Comparison of ENCODE assay signal across 23 mouse cellular contexts in the genomic region with DNA sequence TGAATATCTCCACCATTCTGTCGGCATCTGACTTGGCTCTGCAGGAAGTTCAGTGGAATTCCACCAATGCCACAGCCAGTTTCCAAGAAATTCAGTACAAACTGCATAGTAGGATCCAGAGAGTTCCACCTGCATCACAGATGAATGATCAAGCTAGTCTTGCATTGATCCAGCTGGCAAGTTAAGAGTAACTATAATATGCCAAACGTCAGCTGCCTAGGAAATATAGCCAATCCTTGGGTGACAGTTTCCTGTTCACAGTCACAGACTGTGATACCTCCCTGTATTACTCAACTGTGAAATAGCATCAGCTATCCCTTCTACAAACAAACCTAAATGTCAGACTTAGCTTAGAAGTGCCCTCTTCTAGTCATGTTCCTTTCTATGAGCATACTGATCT.
DNase-seq lines count a peak whose midpoint lies in the region; ATAC-seq lines count a peak whose summit lies in the region.
"Had no signal": no experiment of that assay in that cellular context is flagged by ENCODE, and none has a peak within 500 bp of the region (broad histone marks: within the 10 kb centered on the region; RNA-seq: fewer than 3 reads in every experiment).

No protein-coding gene starts in this region.

- peak; percentile 72; the same call in 1 of the 2 replicates for ATAC-seq in forebrain, embryonic 13.5 days
- no peak for ATAC-seq in forebrain, embryonic 12.5 days (ENCODE audit: low FRiP score)
- peak; percentile 72 for ATAC-seq in forebrain, embryonic 15.5 days (replicated peaks)
- ATAC-seq in forebrain, embryonic 16.5 days = peak; percentile 84
- ATAC-seq in granulocyte monocyte progenitor cell, adult 5-6 weeks (replicated peaks; ENCODE audit: poor library complexity, severe bottlenecking) = no peak
- ATAC-seq in CD4-positive, CD25-positive, alpha-beta regulatory T cell, adult 4 months = no peak

- no peaks in the 10 kb centered on the region for H3K27me3 ChIP-seq in forebrain, embryonic 13.5 days
- no peaks in the 10 kb centered on the region for H3K27me3 ChIP-seq in forebrain, embryonic 12.5 days
- no peaks in the 10 kb centered on the region for H3K27me3 ChIP-seq in forebrain, embryonic 15.5 days
- H3K27me3 ChIP-seq in forebrain, embryonic 10.5 days (ENCODE audit: poor library complexity, severe bottlenecking) = no peaks in the 10 kb centered on the region
- H3K27me3 ChIP-seq in forebrain, embryonic 16.5 days (replicated peaks; ENCODE audit: control insufficient read depth, insufficient read depth, low read length) = no peaks in the 10 kb centered on the region
- H3K27me3 ChIP-seq: embryonic facial prominence, embryonic 13.5 days; embryonic facial prominence, embryonic 15.5 days had no signal

- H3K9ac ChIP-seq in forebrain, embryonic 13.5 days = no peak overlapping the region
- H3K9ac ChIP-seq in forebrain, embryonic 12.5 days = no peak overlapping the region
- H3K9ac ChIP-seq in forebrain, embryonic 15.5 days (replicated peaks) = no peak overlapping the region
- no peak overlapping the region for H3K9ac ChIP-seq in forebrain, embryonic 16.5 days (replicated peaks; ENCODE audit: low read depth, low read length)
- H3K9ac ChIP-seq: embryonic facial prominence, embryonic 13.5 days; embryonic facial prominence, embryonic 15.5 days had no signal

- H3K9me3 ChIP-seq in forebrain, embryonic 13.5 days (replicated peaks) = no peaks in the 10 kb centered on the region
- H3K9me3 ChIP-seq in forebrain, embryonic 12.5 days = no peaks in the 10 kb centered on the region
- no peaks in the 10 kb centered on the region for H3K9me3 ChIP-seq in forebrain, embryonic 15.5 days
- no peaks in the 10 kb centered on the region for H3K9me3 ChIP-seq in forebrain, embryonic 10.5 days
- no peaks in the 10 kb centered on the region for H3K9me3 ChIP-seq in forebrain, embryonic 16.5 days (ENCODE audit: control insufficient read depth, low read length)
- H3K9me3 ChIP-seq: embryonic facial prominence, embryonic 13.5 days; embryonic facial prominence, embryonic 15.5 days had no signal

- H3K36me3 ChIP-seq in forebrain, embryonic 13.5 days (ENCODE audit: poor library complexity, severe bottlenecking) = no peaks in the 10 kb centered on the region
- no peaks in the 10 kb centered on the region for H3K36me3 ChIP-seq in forebrain, embryonic 12.5 days (replicated peaks)
- no peaks in the 10 kb centered on the region for H3K36me3 ChIP-seq in forebrain, embryonic 15.5 days
- H3K36me3 ChIP-seq in forebrain, embryonic 10.5 days (replicated peaks) = no peaks in the 10 kb centered on the region
- no peaks in the 10 kb centered on the region for H3K36me3 ChIP-seq in forebrain, embryonic 16.5 days (ENCODE audit: control insufficient read depth, insufficient read depth)
- H3K36me3 ChIP-seq: embryonic facial prominence, embryonic 13.5 days; embryonic facial prominence, embryonic 15.5 days had no signal

- 90% methylated on average over 2 of the region's 2 CpGs for WGBS in forebrain, embryonic 13.5 days
- WGBS in forebrain, embryonic 12.5 days = 93% methylated on average over 2 of the region's 2 CpGs
- 76% methylated on average over 2 of the region's 2 CpGs for WGBS in forebrain, embryonic 15.5 days
- whole genome bisulfite sequencing in forebrain, embryonic 10.5 days = 89% methylated on average over 2 of the region's 2 CpGs
- WGBS in forebrain, embryonic 16.5 days = 68% methylated on average over 2 of the region's 2 CpGs

- H3K4me2 ChIP-seq in forebrain, embryonic 13.5 days = no peak overlapping the region
- H3K4me2 ChIP-seq in forebrain, embryonic 12.5 days = no peak overlapping the region
- no peak overlapping the region for H3K4me2 ChIP-seq in forebrain, embryonic 15.5 days (replicated peaks)
- H3K4me2 ChIP-seq in forebrain, embryonic 16.5 days (ENCODE audit: low read length) = no peak overlapping the region
- H3K4me2 ChIP-seq: embryonic facial prominence, embryonic 13.5 days; embryonic facial prominence, embryonic 15.5 days had no signal

- no peaks in the 10 kb centered on the region for H3K4me1 ChIP-seq in forebrain, embryonic 13.5 days
- H3K4me1 ChIP-seq in forebrain, embryonic 12.5 days = no peaks in the 10 kb centered on the region
- H3K4me1 ChIP-seq in forebrain, embryonic 15.5 days = no peaks in the 10 kb centered on the region
- H3K4me1 ChIP-seq in forebrain, embryonic 10.5 days = no peaks in the 10 kb centered on the region
- no peaks in the 10 kb centered on the region for H3K4me1 ChIP-seq in forebrain, embryonic 16.5 days (replicated peaks; ENCODE audit: control insufficient read depth, insufficient read depth, low read length)
- H3K4me1 ChIP-seq: embryonic facial prominence, embryonic 13.5 days; embryonic facial prominence, embryonic 15.5 days had no signal

- DNase-seq in forebrain, embryonic 10.5 days (ENCODE audit: extremely low spot score, low spot score) = no peak
- DNase-seq in brain, adult 2 months (ENCODE audit: low read depth, low spot score) = peak; percentile 19
- DNase-seq: adrenal gland, adult 2 months; adrenal gland, postnatal 10 days; adrenal gland, postnatal 25 days; B cell, adult 2 months; cerebellum, adult 11 months; cerebellum, adult 18-20 months; cerebellum, adult 8-10 months; cerebellum, adult 9-11 months; cerebellum, postnatal 14 days; cerebellum, postnatal 36 days; embryo, embryonic 11 days; gastrocnemius, adult 2 months had no signal

- no peak overlapping the region for H3K4me3 ChIP-seq in forebrain, embryonic 13.5 days
- no peak overlapping the region for H3K4me3 ChIP-seq in forebrain, embryonic 12.5 days (replicated peaks)
- H3K4me3 ChIP-seq in forebrain, embryonic 15.5 days = no peak overlapping the region
- no peak overlapping the region for H3K4me3 ChIP-seq in forebrain, embryonic 10.5 days
- no peak overlapping the region for H3K4me3 ChIP-seq in forebrain, embryonic 16.5 days (replicated peaks; ENCODE audit: low read length)
- H3K4me3 ChIP-seq: embryonic facial prominence, embryonic 13.5 days; embryonic facial prominence, embryonic 15.5 days; erythroblast, embryonic 14.5 days; gastrocnemius, adult 2 months had no signal

- H3K27ac ChIP-seq in forebrain, embryonic 13.5 days = no peak overlapping the region
- H3K27ac ChIP-seq in forebrain, embryonic 12.5 days = no peak overlapping the region
- no peak overlapping the region for H3K27ac ChIP-seq in forebrain, embryonic 15.5 days (replicated peaks)
- no peak overlapping the region for H3K27ac ChIP-seq in forebrain, embryonic 10.5 days
- H3K27ac ChIP-seq in forebrain, embryonic 16.5 days (ENCODE audit: low read length) = no peak overlapping the region
- H3K27ac ChIP-seq: embryonic facial prominence, embryonic 13.5 days; embryonic facial prominence, embryonic 15.5 days; gastrocnemius, adult 2 months had no signal

Comparison
In these comparisons a context has a peak if more than half of its experiments do, and no peak if none do; other contexts are left out.
1. ATAC-seq: peak in forebrain, embryonic 13.5 days (single experiment), forebrain, embryonic 15.5 days (single experiment) and forebrain, embryonic 16.5 days (single experiment); none in forebrain, embryonic 12.5 days (single experiment), granulocyte monocyte progenitor cell, adult 5-6 weeks (single experiment) and CD4-positive, CD25-positive, alpha-beta regulatory T cell, adult 4 months (single experiment).